Mouse (Mus musculus) lung, postnatal 4 days (tissue): Measurements from ENCODE around the gene Pmp22.

Experiments used
- DNase-seq, 2 experiments: peaks; one replicate each; pipeline ENCODE4 v3.0.0; 2021

Pmp22 gene

DNA sequence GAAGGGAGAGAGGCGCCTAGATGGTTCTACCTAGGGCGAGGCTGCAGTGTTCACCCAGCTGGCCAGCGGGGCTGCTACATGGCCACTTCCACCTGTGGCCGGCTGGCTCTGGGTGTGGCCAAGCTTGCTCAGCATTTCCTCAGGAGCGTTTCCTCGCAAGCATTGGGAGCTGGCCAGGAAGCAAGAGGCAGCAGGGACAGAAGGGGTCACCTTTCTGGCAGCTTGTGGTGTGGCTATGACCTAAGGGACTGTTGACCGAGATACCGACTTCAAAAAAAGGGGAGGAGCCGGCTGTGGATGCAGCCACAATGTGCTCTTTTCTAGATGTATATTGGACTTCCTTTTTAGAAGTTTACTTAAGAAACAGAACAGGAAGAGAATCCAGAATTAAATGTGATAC is 593 bp downstream of the Pmp22 start:
- DNase-seq, result peak; percentile 52 to 69

DNA sequence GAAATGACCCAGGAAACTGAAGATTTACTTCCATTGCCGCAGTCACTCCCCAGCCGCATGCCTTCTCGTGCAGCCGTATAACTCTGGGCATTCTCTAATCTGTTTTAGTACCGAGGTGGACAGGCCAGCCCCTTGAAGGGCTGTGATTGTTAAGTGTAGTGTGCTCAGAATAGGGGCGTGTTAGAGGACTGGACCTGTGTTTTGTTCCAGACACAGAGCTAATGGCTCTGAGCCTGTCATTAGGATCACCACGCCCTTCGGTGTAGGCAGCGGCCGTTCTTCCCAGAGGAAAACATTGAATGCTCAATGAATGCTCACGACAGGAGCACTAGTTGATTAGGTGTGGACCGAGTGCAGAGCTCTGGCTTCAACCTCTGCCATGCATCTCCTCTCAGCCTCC is 1.1 kb downstream of the Pmp22 start:
- DNase-seq, result no peak

DNA sequence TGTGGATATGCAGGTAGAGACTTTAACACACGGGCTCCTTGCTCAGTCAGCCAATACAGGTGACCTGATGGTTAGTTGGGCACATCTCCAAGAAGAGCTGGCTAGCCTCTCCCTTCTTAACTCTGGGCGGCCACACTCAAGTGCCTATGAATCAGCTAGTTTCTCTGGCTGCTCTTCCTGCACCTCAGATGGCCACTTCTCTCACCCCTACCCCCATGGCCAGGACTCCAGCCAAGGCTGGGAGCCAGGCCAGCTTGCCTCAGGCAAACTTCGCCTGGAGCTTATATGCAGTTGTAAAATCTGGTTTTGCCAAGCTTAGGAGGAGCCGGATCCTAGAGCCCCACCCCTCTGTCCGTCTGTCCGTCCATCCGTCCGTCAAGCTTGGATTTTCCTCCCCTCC is 1.7 kb downstream of the Pmp22 start:
- DNase-seq, result peak; percentile 80 to 92

DNA sequence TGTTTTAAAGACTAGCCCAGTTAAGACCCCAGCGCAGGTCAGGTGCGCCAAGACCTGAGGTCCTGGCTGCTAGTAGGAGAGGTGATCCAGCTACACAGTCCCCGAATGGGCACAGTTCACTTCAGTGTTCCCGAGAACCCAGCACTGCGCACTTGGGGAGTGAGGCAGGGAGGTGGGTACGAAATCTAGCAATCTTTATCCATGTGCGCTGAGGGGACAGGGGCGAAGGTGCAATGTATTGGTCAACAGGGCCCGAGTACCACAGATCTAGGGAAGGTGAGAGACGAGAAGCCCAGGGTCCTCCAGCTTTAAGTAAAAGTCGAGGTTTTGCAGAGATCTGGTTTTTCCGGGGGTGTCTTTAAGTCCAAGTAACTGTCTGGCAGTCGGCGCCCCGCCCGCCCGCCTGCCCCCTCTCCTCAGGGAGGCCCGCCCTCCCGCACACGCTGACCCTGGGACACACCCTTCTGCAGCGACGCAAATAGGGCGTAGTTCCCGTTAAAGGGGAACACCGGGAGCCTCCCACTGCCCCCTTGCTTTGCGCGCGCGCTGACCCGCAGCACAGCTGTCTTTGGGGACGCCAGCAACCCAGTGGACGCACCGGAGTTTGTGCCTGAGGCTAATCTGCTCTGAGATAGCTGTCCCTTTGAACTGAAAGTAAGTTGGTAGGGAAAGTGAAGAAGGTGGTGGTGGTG is 2.4 kb downstream of the Pmp22 start:
- peak; percentile 82 to 89 for DNase-seq

DNA sequence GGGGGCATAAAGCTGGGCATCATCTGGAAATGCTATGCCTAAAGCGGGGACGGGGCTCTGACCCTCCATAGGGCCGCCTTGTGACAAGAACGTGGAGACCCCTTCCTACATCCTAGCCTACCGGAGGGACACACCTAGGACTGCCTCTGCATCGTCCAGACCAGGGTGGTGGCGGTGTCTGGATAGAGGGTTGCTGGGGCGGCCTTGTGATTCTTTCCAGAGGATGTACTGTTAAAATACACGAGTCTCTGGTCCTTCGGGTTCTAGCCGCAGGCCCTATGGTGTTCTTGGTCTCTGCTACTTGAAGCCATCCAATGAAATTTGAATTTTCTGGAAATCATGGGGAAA is 2.9 kb downstream of the Pmp22 start:
- DNase-seq, result peak in 1 of 2 experiments; percentile 30

DNA sequence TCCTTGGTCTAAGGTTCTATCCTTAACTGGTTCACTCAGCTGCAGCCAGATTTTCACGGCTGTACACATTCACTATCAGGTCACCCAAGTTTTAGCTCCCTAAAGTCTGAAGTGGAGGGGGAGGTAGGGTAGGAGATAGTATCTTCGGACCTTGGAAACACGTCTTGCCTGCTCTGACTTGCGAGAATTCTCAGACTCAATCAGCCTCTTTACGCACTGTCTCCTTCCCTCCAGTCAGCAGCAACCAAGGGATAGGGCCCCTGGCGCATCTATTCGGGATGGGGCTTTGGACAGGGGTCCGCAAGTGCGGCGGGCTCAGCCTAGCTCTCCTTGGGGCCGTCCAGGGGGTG is 3.3 kb downstream of the Pmp22 start:
- DNase-seq, result no peak

DNA sequence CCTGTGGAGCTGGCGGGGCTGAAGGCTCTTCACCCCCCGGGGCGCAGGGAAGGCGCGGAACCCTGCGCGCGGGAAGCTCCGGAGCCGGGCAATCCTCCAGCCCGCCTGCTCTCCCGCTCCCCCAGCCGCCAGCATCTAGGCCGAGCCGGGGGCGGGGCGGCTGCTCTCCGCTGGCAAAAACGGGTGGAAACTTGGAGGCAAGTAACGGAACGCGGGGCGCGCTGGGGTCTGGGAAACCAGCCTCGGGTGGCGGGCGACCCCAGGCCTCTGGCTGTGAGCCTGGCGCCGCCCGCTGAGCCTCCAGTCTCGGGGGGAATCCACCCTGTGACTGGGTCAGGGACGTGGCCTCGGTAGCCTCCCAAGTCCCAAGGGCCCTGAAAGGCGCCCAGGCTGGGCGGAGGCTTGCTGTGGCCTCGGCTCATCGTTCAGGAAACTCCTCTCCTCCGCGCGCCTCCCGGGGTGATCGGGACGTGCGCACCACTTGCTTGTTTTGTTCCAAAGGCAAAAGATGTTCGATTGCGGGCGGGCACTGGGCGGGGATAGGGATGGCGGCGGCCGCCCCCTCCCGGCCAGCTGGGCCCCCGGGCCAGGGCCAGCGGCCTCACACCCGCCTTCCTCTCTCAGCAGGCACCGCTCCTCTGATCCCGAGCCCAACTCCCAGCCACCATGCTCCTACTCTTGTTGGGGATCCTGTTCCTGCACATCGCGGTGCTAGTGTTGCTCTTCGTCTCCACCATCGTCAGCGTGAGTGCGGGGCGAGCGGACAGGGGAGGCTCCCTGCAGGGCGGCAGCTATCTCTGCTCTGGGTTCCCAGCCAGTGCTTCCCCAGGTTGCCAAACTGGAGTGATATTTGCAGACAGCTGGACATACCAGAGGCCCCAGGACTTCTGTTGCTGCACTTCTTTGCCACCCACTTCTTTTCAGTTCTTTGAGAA is 4.0 kb downstream of the Pmp22 start:
- peak; percentile 85 to 93 for DNase-seq

DNA sequence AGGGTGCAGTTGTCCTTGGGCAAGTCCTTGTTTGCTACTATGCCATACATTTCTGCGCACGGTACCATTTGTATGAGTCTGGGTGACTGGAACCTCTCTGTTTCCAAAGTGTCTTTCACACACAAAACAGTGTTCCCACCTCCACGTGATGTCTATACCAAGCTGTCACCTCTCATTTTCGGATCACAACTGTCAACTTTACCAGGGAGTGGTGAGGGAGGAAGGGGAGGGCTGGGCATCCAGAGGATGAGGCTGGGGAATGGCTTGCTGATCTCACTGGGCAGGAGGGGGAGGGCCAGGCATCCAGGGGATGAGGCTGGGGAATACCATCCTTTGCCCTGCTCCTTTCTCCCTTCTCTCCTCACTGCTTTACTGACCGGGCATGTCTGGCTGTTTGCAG is 5.2 kb downstream of the Pmp22 start:
- DNase-seq, result no peak

DNA sequence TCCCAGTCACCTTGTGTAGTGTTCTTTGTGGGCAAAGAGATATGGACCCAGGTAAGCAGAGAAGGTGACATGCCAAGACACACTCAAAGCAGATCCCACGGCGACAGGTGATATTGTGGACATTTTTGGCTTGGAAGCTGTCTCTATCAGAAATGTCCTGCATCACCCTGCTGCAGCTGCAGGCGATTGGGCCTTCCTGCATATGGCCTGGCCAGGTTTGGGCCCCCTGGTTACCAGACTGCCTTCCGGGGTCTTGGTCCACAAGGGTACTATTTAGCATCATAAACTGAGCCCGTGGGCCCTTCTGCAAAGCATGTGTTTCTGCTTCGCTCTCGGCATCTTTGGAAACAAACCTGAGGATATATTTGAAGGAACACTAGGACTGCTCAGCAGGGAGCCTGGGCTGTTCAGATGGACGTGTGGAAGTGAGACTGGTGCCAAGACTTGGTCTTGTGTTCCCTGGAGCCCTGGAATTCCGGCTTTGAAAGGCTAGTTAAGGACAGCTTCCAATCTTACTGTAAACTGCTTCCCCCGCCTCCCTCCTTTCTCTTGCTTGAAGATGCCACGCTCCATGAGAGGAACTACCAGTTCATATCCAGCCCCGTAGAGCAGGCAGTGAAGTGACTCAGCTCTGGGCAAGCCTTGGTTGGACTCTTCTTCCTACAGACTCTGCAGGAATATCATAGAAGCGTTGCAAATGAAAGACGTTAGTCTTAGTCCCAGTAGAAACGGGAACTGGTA is 6.1 kb downstream of the Pmp22 start:
- no peak for DNase-seq

DNA sequence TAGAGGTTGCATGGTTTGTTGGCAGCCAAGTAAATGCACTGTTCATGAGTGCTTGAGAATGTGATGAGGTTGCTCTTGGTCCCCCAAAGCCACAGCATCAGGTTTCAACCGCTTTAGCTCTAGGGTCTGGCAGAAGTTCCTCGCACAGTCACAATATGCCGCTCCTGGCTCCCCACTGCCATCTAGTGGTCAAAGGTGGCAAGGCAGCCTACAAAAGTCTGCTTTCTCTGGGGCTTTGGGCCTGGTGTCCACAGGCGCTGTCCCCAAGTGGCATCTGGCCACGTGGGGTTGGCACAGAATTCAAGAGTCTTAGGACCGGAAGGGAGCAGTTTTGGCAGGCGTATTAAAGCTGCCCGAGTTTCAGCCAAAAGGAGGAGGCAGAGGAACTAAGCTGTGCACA is 6.8 kb downstream of the Pmp22 start:
- DNase-seq, result peak; percentile 95 to 96

DNA sequence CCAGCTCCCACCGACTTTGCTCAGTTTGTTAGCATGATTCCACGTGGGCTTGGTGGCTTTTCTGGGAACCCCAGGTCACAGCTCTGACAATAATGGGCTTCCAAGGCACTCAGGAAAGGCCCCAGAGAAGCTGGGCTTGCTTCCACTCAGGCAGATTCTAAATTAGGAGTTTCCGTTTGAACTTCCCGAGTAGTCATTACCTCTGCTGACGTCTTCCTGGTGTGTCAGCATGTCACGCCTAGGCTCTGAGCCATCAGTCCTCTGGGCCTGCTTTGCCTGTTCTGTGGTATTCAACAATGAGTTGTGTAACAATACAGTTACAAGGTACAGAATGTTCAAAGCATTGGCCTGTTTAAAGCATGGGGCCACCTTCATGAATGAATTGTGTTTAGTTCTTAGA is 7.4 kb downstream of the Pmp22 start:
- peak; percentile 78 to 85 for DNase-seq

DNA sequence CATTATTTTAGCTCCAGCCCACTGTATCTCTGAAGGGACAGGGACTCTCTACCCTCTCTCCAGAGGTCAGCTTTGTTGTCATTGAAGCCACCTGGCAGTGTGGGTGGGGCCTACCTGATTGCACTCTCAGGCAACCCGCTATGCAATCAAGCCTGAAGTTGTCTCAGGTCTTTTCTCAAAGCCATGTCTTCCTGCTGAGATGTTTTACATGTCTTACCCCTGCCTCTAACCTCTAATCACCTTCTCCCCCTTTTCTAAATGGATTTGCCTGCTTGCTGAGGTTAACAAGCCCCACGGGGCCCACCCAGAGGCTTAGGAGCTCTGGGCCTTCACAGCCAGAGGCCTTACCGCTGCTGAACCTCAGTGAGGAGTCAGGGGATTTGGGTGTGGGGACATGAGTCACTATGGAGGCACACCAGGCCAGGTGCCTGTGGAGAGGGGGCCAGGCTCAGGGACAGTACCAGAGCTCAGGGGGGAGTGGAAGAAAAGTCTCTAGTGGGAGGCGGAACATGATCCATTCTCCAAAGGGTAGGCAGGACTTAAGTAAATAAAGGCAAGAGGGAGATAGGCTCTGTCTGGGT is 8.1 kb downstream of the Pmp22 start:
- no peak for DNase-seq

DNA sequence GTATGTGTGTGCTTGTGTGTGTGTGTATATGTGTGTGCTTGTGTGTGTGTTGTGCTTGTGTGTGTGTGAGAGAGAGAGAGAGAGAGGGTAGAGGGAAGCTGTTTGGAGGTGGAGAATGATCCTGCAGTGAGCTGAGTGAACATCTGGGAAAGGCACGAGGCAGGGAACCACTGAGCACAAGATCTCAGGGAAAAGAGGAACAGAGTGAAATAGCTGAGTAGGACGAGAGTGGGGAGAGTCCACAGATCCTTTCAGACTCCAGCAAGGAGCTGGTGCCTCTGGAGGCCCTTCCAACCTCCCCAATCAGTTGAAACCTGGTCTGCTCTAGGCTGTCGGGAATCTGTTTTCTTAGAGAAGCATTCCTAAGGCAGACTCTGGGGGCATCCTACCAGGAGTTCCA is 10.0 kb downstream of the Pmp22 start:
- DNase-seq, result peak in 1 of 2 experiments; percentile 5

DNA sequence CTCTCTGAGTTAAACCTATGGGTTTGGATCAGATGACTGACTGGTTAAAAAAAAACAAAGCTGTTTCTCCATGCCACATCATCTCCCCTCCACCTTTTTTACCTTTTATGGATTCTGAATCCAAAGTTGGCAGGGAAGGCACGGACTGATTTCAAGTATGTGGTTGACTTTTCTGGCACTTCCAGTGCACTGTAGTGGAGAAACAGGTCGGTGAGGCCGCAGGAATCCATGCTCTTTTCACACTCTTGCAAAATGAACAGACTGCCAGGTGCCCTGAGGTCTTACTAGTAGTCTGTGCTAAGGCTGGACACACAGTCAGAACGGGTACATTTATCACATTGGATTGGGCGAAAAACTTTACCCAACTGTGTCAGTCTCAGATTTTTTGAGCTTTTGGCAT is 13.5 kb downstream of the Pmp22 start:
- peak; percentile 38 to 48 for DNase-seq

DNA sequence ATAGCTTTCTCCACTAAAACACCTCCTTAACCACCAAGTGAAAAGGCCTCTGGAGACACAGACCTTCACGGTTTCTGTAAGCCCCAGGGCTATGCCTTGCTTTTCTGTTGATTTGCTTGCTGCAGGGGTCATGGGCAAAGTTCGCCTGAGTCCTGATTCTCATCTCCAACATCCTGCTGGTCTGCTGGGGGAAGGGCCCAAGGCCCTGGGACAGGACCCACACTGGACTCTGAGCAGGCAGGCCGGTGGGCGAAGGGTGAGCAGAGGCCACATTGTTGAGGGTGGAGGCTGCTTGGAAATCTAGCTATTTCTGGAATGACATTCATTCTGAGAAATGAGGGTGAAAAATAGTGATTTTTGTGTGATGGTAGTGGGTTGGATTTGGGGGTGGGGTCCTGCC is 14.0 kb downstream of the Pmp22 start:
- no peak for DNase-seq

DNA sequence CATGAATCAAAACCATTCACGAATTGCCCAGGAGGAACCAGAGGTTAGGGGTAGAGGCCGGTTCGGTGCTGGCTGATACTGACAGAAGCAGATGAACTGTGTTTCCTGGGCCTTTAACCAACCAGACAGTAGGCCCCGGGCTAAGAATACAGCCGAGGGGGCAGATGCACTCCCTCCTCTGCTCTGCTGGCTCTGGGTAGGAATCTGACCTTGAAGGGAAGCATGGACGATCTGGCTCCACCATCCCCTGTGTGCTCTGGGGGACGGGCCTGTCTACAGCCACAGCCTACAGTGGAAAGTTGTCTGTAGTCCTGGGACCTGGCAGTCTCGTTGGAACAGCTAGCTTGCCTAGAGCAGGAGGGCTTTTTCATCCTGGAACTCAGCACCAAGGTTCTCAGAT is 14.7 kb downstream of the Pmp22 start:
- DNase-seq, result no peak

DNA sequence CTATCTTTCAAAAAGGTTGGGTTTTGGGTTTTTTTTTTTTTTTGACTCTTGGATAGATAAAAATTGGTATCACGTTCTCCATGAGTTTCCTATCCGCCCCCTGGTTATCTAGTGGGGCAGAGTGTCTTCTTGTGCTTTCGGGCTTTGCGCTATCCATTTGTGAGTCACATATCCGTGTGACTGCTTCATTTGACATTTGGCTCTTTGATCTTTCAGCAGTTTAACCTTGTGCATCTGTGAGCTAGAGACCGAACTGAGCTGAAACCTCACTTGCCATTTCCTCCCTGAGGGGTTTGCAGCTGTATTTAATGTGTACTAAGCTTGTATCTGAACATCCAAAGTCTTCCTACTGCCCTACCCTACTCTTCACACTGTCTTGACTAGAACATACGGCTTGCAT is 17.8 kb downstream of the Pmp22 start:
- DNase-seq, result no peak

DNA sequence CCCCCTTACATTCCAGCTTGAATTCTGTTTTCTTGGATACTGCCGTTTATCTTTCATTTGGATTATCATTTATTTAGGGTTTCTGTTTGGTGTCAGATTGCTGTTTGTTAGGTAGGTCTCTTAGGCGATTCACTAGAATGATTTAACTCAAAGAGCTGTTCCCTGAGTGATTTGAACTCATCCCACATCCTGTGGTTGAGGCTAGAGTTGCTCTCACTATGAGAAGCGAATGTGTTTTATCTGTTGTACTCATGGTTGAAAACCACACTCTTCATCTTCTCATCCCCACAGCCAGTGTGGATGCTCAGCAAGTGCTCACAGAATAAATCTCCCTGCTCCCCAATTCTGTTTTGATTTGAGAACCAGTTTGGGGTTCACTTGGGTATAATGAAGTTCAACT is 19.5 kb downstream of the Pmp22 start:
- DNase-seq, result no peak

DNA sequence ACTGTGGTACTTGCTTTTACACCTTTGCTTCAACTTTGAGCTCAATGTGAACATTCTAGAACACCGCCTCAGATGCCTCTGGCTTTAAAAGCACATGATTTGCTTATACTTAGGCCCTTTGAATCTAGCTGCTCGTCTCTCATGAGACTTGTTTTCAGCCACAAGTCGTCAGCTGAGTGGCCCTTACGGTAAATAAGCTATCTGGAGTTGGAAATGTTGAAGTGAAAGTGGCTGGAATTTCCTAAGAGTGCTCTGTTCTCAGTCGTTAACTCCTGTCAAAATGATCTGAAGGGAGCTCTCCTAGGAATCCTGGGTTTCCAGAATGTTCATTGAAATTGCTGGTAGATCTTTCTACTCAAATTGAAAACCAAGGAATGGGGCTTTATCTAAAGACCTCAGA is 23.1 kb downstream of the Pmp22 start:
- no peak for DNase-seq

DNA sequence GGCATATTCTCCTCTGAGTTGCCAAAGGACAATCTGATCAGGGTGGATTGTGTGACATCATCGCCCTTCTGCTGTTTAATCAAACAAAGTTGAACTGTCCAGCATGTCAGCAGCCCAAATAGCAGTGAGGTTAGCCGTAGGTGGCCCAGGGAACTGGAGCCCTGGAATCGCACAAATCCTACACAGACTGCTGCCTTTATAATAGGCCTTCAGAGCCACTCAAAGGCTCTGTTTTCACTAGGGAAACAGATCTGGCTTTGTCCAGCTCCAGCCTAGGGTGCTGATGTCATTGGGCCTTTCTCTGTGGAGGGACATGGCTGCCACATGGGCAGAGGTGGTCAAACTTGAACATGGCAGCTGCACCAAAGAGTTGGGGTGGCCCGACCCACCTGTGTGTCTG is 28.3 kb downstream of the Pmp22 start:
- no peak for DNase-seq

DNA sequence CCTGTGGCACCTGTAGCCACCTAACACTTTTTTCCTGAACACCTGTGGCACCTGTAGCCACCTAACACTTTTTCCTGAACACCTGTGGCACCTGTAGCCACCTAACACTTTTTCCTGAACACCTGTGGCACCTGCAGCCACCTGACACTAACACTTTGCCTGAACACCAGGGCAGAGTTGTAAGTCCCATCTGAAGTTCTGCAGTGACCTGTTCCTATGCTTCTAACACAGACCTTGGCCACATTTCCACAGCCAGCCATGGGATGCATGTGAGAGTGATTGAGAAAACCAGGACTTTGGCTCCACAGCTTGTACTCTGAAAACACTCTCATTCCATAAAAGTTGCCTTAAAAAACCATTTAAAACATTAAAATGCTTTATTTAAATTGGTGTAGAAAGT is 32.1 kb downstream of the Pmp22 start:
- no peak for DNase-seq

DNA sequence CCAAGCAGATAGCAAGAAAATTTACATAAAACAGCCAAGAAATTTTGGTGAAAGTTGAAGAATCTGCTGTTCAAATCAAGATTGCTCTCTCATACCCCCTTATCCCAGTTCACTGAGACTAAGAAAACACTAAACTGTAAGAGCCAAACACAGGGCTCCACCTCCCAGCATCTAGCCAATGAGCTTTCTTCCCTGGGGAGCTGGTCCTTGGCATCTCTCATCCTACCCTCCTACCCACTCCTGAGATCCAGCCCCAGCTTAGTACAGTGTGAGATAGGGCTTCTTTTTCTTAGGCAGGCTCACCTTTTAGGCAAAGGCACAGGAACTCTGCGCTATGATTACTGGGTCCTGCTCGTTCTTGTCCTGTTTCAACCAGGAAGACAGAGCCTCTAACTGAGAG is 34.0 kb downstream of the Pmp22 start:
- DNase-seq, result no peak

DNA sequence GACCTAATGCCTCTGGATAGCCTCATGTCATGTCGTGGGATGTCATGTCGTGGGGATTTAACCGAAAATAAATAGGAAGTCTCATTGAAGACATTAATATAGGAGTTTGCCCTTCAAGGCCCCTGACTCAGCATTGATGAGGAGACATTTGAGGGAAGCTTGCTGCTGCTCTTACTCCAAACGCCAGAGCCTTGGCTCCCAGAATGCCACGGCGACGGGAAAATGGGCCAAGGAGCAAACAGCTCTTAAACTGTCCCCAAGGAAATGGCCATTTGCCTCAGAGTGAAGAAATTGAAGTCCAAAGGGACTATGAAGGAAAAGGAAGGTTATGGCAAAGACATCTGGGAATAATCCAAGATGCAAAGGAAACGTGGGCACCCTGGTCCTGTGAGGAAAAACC is 34.8 kb downstream of the Pmp22 start:
- DNase-seq, result peak; percentile 48 to 85
